Mouse (Mus musculus) midbrain, postnatal 0 days (tissue): Measurements from ENCODE around the gene Nhsl2. TPM values are rescaled to one million over a fixed set of nuclear protein-coding genes. Genes with fewer than 3 reads are reported as not detected.

Experiments used
- ATAC-seq: fragments of 200-750 bp; cut with Nextera tagmentation; 2 replicates; pipeline ENCODE4 v1.8.0; 2017; ENCODE audit warnings: moderate number of reproducible peaks, mild to moderate bottlenecking, moderate TSS enrichment, moderate library complexity; ENCODE audit not compliant: low FRiP score
- DNase-seq: peaks from one replicate; pipeline ENCODE4 v3.0.0-alpha.2; 2015; ENCODE audit warnings: low spot score
- H3K27ac ChIP-seq: fragments of 300-500 bp; sonication (generic); 2 replicates; pipeline ENCODE4 v1.5.1; 2014; ENCODE audit warnings: low read depth, mild to moderate bottlenecking, low read length, mixed read lengths
- H3K27me3 ChIP-seq: fragments of 300-500 bp; sonication (generic); 2 replicates; pipeline ENCODE4 v1.6.1; 2014; ENCODE audit warnings: low read length, control low read depth, mixed read lengths; ENCODE audit not compliant: insufficient read depth
- H3K36me3 ChIP-seq: fragments of 300-500 bp; sonication (generic); 2 replicates; pipeline ENCODE4 v1.6.1; 2014; ENCODE audit warnings: low read length, control low read depth, mixed read lengths; ENCODE audit not compliant: insufficient read depth
- H3K4me1 ChIP-seq: fragments of 300-500 bp; sonication (generic); 2 replicates; pipeline ENCODE4 v1.6.1; 2014; ENCODE audit warnings: mild to moderate bottlenecking, control low read depth, antibody characterized with exemption, low read length, mixed read lengths; ENCODE audit not compliant: insufficient read depth
- H3K4me2 ChIP-seq: fragments of 300-500 bp; sonication (generic); 2 replicates; pipeline ENCODE4 v1.6.1; 2014; ENCODE audit warnings: low read depth, mild to moderate bottlenecking, low read length, mixed read lengths; ENCODE audit not compliant: poor library complexity, severe bottlenecking
- H3K4me3 ChIP-seq: fragments of 300-500 bp; sonication (generic); 2 replicates; pipeline ENCODE4 v1.5.1; 2014; ENCODE audit warnings: low read depth, mild to moderate bottlenecking, low read length, moderate library complexity
- H3K9ac ChIP-seq: fragments of 300-500 bp; sonication (generic); replicated peaks from 2 replicates; pipeline ENCODE4 v1.6.1; 2014; ENCODE audit warnings: mild to moderate bottlenecking, low read length, moderate library complexity, mixed read lengths; ENCODE audit not compliant: poor library complexity, severe bottlenecking
- H3K9me3 ChIP-seq: fragments of 300-500 bp; sonication (generic); 2 replicates; pipeline ENCODE4 v1.6.1; 2016; ENCODE audit warnings: low read length, control low read depth
- CTCF ChIP-seq: IDR thresholded peaks from 2 replicates; pipeline ENCODE4 v1.5.1; 2016; ENCODE audit warnings: antibody characterized with exemption, mild to moderate bottlenecking
- WGBS: fragments of 180-500 bp; shearing (Covaris S2); extraction: QIAGEN DNeasy Blood & Tissue Kit; methylation state at CpG from one replicate; pipeline ENCODE4 v1.1.7; 2014; 5-methylcytosine and 5-hydroxymethylcytosine counted together
- polyA plus RNA-seq: library from polyadenylated mRNA; unstranded; fragments of >200 nt; fragmentation: Nextera tagmentation; extraction: Ambion mirVana; gene quantifications from 2 replicates; pipeline ENCODE4 v1.2.1, GENCODE M21; 2015
- total RNA-seq: library from RNA; depleted of rRNA; stranded (reverse); fragments of >200 nt; gene quantifications from 2 replicates; pipeline ENCODE4 v1.2.3, GENCODE M21; 2014

The Nhsl2 gene
- total and polyA plus RNA-seq, 2 experiments from 2014 or later, result 6.7 to 13.0 TPM

GRCm38 (mm10) chrX:102068811-102069540, 219.8 kb downstream of the Nhsl2 start:
- Histone ChIP-seq H3K9ac (no peak overlapping the region), H3K27ac (no peak overlapping the region), H3K4me3 (no peak overlapping the region), H3K4me2 (no peak overlapping the region), H3K36me3 (no peaks in the 10 kb centered on the region), H3K27me3 (no peaks in the 10 kb centered on the region), H3K4me1 (no peaks in the 10 kb centered on the region), H3K9me3 (no peaks in the 10 kb centered on the region)
- TF ChIP-seq CTCF, result no peak
- DNase-seq (no peak), ATAC-seq (no peak)
- 91% methylated on average over 24 of the region's 24 CpGs for WGBS

- Histone ChIP-seq H3K4me1 (no peaks in the 10 kb centered on the region), H3K36me3 (no peaks in the 10 kb centered on the region), H3K9ac (peak within 1 kb of the TSS; percentile 61), H3K27me3 (no peaks in the 10 kb centered on the region), H3K27ac (peak within 1 kb of the TSS; percentile 69), H3K4me2 (peak within 1 kb of the TSS; percentile 58), H3K9me3 (no peaks in the 10 kb centered on the region), H3K4me3 (peak within 1 kb of the TSS; percentile 43)
- DNase-seq (peak; percentile 91), ATAC-seq (peak; percentile 92)
- TF ChIP-seq CTCF, result 0 out of 2 replicates have a peak, but pooled peaks have one; percentile 13
- WGBS, result 20% methylated on average over 55 of the region's 61 CpGs
These were observed 221.6 kb downstream of the Nhsl2 start, which contains the start of gene Rtl5 for GRCm38 (mm10) chrX:102070591-102071471. TSS of gene Rtl5 (minus strand) at chrX:102071304.

GRCm38 (mm10) chrX:102071517-102071916, 222.3 kb downstream of the Nhsl2 start:
- Histone ChIP-seq H3K4me1 (no peaks in the 10 kb centered on the region), H3K36me3 (no peaks in the 10 kb centered on the region), H3K9me3 (no peaks in the 10 kb centered on the region), H3K4me2 (peak overlapping the region; percentile 58), H3K27me3 (no peaks in the 10 kb centered on the region), H3K4me3 (peak overlapping the region; percentile 43), H3K27ac (peak overlapping the region; percentile 69), H3K9ac (no peak overlapping the region)
- ATAC-seq, result peak; percentile 36; the same call in 1 of the 2 replicates
- no peak for DNase-seq
- no peak for TF ChIP-seq CTCF
- 25% methylated on average over 2 of the region's 2 CpGs for WGBS

GRCm38 (mm10) chrX:102073605-102074325, 224.6 kb downstream of the Nhsl2 start:
- DNase-seq (no peak), ATAC-seq (no peak)
- Histone ChIP-seq H3K4me3 (no peak overlapping the region), H3K4me1 (no peaks in the 10 kb centered on the region), H3K9me3 (no peaks in the 10 kb centered on the region), H3K9ac (no peak overlapping the region), H3K4me2 (no peak overlapping the region), H3K27me3 (no peaks in the 10 kb centered on the region), H3K36me3 (peaks cover 2% of the 10 kb centered on the region; the same call in 1 of the 2 replicates), H3K27ac (no peak overlapping the region)
- WGBS, result 70% methylated on average over 14 of the region's 14 CpGs
- TF ChIP-seq CTCF, result no peak

- Histone ChIP-seq H3K9ac (no peak overlapping the region), H3K4me1 (no peaks in the 10 kb centered on the region)
These were observed 225.2 kb downstream of the Nhsl2 start for GRCm38 (mm10) chrX:102074435-102074834.

More at GRCm38 (mm10) chrX:102074435-102074834, 225.2 kb downstream of the Nhsl2 start:
- H3K4me3 ChIP-seq, result no peak overlapping the region
- ATAC-seq (no peak), DNase-seq (no peak)
- H3K36me3 ChIP-seq, result peaks cover 5% of the 10 kb centered on the region; the same call in 1 of the 2 replicates
- no peaks in the 10 kb centered on the region for H3K27me3 ChIP-seq
- 52% methylated on average over 5 of the region's 5 CpGs for WGBS
- H3K9me3 ChIP-seq, result no peaks in the 10 kb centered on the region
- TF ChIP-seq CTCF, result no peak
- H3K4me2 ChIP-seq, result no peak overlapping the region
- no peak overlapping the region for H3K27ac ChIP-seq
